Mouse (Mus musculus) urinary bladder, adult 2 months (tissue): ENCODE results near the gene Arfip2. TPM values are rescaled to one million over a fixed set of nuclear protein-coding genes. Genes with fewer than 3 reads are reported as not detected.

ENCODE experiments used
- DNase-seq: peaks from one replicate; pipeline ENCODE4 v3.0.0; 2022; ENCODE audit warnings: low spot score
- polyA plus RNA-seq: library from polyadenylated mRNA; depleted of rRNA; stranded (reverse); fragments of >200 nt; gene quantifications from 2 replicates; pipeline ENCODE4 v1.2.3, GENCODE M21; 2012; rRNA removed

Arfip2 gene
- polyA plus RNA-seq: 92.6 and 125 TPM in 2 replicates

DNA sequence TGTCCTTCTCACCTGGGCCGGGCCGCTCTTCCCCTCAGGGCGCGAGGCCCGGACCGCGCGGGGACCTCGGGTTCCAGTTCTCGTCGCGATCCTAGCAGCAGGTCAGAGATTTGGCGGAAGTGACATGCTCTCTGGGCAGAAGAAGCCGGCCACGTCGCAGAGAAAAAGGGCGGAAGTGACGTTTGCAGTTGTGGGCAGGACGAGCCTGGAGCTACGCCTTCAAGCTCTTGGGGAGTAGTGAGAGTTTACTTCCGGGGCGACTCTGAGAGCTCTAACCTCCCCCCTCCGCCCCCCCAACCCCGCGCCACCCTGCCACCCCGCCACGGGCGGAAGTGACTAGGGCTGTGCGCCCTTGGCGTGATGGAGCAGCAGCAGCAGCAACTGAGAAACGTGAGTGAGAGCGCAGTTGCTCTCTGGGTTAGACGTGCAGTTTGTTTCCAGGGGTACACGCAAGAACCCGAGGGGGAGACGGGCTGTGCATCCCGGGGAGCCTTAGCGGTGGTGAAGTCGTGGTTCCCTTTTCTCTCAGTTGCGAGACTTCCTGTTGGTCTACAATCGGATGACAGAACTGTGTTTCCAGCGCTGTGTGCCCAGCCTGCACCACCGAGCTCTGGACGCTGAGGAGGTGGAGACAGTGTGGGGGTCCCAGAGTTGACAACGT lies at the start of gene Arfip2, which contains the start of gene Gm45799:
Gene Arfip2 (minus strand): TSS at position 184 of the 661 bp plus-strand sequence.
Gene Gm45799 (plus strand): TSS at position 320 of the 661 bp plus-strand sequence.
- DNase-seq: peak; percentile 70

- no peak for DNase-seq
Measured at GRCm38 (mm10) chr7:105685541-105686197, 45.5 kb upstream of the Arfip2 start.

DNA sequence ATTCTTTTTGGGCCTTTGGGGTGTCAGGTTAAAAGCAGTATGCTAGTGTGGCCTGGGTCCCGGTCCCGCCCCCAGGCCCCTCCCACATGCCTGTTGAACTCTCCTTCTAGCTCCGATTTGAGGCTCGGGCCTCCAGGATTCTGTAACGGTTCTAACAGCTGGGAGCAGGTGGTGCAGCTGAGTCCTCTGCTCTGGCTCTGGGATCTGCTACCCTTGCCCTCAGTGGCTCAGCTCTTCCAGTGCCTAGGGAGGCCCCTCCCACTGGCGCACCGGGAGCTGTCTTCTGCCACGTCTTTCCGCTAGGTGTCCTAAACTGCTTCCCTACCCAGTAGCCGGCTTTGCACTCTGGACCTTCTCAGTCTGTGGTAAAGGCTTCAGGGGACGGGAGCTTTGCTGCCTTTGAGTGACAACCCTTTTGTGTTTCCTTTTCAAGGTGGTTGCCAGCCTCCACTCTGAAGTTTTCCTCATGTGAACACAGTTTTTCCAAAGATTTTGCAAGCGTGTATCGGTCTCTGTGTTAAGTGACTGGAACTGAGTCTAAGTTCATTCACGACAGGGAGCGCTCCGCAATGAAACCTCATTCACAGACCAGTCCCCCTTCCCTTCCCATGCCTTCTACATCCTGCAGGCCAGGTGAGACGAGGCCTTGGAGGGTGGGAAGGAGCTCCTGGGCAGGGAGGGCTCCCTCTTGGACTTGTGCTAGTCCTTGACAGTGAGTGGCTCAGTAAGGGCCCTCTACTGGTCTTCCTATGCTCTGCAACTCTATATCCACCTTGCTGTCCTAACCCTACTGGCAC lies 10.6 kb upstream of the Arfip2 start, which contains the start of gene Dnhd1:
Gene Dnhd1 (plus strand): TSS at position 189 of the 797 bp plus-strand sequence.
- DNase-seq: peak; percentile 58

DNA sequence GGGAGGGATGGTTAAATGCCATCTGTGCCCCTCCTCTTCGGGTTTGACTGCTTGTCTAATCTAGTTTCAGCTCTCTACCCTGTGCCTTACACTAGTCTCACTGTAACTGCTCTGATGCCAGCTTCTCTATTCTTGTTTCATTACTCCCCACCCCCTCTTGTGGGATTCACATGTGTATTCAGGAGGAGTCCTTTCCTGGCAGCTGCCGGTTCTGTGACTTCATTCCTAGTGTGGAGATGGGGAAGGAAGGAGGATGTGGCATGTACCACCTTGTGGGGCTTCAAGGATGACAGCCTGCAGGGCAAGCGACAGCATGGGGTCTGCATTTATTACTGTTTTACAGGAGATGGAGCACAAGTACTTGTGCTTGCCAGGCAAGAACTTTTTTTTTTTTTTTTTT lies 1.7 kb upstream of the Arfip2 start:
- DNase-seq: no peak

DNA sequence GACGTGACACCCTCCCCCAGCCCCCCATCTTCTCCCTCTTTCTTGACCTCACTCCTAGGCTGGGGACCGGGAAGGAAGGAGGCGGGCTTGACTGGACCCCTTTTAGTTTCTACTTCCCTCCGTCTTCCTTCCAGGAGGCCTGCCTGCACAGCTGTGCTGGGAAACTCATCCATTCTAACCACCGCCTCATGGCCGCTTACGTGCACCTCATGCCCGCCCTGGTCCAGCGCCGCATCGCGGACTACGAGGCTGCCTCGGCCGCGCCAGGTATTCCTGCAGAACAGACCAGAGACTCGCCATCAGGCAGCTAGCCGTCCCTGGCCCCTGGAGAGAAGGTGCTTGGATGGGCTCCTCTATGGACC lies 659 bp upstream of the Arfip2 start:
- DNase-seq: peak; percentile 33

DNA sequence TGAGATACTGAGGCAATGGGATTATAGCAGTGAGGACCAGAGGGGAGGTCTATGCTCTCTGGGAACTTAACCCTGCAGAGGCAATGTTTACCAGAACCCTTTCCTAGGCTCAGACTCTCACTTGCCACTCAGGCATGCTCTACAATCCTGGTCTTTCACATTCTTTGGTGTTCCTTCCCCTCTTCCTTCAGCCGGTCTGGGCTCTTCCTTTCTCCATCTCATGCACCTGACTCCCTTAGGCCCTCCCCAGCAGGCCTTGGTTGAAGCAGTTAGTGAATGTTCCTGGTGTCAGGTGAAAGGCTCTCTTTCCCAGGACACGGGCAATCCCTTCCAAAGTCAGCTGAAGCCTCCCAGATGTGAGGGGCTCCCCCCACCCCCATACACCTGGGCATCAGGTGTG lies 460 bp downstream of the Arfip2 start, which contains the start of gene Timm10b:
Gene Timm10b (plus strand): TSS at position 301 of the 400 bp plus-strand sequence.
- DNase-seq: no peak

DNA sequence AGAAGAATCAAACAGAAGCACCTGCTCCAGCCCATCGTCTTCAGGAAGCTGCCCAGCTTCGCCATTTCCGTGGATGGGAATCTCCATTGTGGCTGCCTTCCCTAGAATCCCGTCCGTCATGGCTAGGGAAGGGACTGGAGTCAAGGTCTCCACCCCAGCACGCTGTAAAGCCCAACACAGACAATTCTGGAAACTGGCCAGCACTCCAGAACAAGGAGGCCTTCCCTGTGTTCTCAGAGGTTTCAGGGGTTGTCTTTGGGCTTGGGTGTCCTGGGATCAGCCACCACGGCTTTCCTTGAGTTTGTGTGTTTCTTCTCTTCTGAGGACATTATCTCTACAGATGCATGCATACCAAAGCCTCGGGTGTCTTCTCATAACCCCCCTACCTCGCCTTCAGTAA lies 912 bp downstream of the Arfip2 start:
- no peak for DNase-seq

DNA sequence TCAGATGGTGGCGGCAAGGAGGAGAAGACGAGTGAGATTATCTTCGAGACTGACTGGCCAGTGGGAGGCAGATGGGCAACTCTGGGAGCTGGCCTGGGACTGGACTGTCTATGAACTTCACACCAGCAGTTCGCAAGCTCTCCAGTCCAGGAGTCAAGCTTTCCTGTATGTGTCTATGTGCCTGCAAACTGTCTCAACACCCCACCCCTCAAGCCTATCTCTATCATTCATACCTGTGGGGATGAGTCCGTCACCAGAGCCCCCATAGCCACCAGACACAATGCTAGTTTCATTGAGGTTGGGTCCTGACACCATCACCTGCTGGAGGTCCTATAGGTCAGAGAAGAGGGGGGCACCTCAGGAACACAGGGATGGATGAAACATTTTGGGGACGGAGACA lies 1.4 kb downstream of the Arfip2 start:
- DNase-seq: no peak

GRCm38 (mm10) chr7:105635726-105636125 lies 4.5 kb downstream of the Arfip2 start:
- DNase-seq: no peak

GRCm38 (mm10) chr7:105634272-105634920 lies 5.8 kb downstream of the Arfip2 start:
- no peak for DNase-seq

- DNase-seq: no peak
Measured at GRCm38 (mm10) chr7:105633801-105634135, 6.4 kb downstream of the Arfip2 start.

GRCm38 (mm10) chr7:105633127-105633800 lies 7.0 kb downstream of the Arfip2 start, which contains the start of gene Trim3:
Trim3 (minus strand) TSS chr7:105633571.
- peak; percentile 85 for DNase-seq

GRCm38 (mm10) chr7:105632551-105632972 lies 7.7 kb downstream of the Arfip2 start:
- no peak for DNase-seq

- DNase-seq: no peak
Measured at GRCm38 (mm10) chr7:105628633-105629032, 11.6 kb downstream of the Arfip2 start.

DNA sequence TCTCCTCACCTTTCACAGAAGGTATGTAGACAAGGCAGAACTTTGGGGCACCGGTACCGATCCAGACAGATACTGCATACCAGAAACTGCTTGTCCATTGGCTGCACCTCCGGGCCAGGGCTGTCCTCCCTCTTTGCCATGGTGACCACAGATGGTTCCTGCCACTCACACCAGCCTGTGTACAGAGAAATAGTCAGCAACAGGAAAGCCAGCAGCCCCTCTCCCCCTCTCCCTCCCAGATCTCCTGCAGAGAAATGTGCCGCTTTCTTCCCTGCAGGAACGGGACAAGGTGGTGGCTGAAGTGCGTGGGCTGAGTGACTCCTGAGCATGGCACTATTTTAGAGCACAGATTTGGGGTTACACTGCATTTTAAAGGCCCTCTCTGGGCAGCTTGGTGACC lies 14.8 kb downstream of the Arfip2 start:
- no peak for DNase-seq

DNA sequence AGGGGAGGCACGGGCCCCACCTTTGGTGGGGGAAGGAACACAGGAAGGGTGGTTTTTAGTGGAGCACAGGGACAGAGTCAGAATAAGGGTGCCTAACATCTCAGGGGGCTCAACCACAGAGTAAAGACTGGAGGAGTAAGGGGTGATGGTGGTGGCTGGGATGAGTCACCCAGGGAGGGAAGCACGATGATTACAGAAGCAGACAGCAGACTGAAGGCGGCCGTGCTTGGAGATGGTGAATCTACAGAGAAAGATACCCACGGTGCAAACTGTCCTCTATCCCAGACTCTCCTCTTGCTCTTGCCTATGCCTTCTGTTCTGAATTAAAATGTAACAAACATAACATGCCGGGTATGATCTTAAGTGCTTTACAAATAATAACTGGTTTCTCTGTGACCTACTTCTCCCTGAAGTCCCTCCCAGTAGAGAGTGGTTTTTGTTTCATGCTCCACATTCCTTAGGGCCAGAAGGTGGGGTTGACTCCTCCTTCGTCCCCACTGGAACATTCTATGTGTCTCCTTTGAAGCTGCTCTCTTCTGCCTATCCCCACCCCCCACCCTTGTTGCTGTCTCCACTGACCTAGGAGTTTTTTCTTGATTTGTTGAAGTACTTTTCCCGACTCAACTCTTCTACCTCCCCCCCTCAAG lies 18.4 kb downstream of the Arfip2 start:
- DNase-seq: no peak

GRCm38 (mm10) chr7:105621053-105621452 lies 19.2 kb downstream of the Arfip2 start:
- no peak for DNase-seq

DNA sequence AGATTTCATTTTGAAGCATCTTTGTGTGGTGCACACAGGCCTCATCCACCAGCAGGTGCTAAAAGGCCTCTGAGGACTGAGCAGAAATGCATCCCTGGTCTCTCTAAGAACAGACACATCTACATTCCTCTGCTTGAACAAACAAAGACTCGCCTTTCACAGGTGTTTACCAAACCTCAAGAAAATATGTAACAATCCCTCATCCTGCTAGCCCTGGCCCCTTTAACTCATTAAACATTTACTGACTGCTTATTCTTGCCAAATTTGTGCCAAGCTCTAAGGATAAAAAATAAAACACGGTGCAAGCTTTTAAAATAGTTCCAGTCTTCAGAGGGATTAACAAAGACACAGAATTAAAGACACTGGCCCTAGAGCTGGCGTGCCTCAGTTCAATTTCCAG lies 20.5 kb downstream of the Arfip2 start:
- no peak for DNase-seq

DNA sequence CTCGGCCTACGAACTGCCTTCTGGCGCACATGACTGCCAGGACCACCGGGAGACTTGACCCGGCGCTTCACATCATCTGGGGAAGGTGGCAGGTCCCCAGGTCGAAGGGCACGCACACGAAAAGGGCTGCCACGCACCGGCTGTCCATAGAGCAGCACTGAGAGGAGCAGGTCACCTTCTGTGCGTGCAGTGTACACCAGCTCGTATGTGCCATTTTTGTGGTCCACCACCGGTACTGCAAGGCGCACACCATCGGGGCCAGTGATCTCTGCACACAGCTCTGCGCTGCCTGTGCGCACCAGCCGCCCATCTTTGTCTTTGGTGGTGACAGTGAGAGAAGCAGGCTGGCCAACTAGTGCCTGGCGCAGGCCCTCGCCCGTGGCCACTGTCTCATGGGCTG lies 22.4 kb downstream of the Arfip2 start:
- no peak for DNase-seq

DNA sequence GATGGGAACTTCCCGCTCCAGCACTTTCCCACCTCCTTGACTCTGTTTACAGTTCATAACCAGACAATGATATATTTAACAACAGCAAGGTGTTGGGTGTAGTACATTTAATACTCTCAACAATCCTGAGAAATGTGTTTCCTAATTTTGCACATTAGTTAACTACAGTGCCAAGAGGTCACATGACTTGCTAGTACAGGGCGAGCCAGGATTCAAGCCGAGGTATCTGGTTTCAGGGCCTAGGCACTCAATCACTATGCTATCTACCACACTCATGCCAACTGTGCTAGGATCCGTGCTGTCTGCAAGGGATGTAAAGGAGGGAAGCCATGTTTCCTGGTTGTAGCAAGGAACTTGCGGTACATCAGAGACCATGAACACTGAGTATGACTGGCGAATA lies 23.7 kb downstream of the Arfip2 start:
- no peak for DNase-seq

GRCm38 (mm10) chr7:105615720-105616119 lies 24.5 kb downstream of the Arfip2 start:
- DNase-seq: no peak
